Mouse (Mus musculus): ENCODE measurements at regions not wholly inside any gene's neighbourhood (a gene's known extent, or its start where the extent isn't known, plus 50 kb on each side); places are given as distances from the start of the nearest gene placed in this dataset.
"Not testable (repeated sequence)": the region's sequence is repeated elsewhere in the genome, so short reads cannot be mapped to it uniquely, and the experiment has no call there.

GRCm38 (mm10) chr5:97737339-97737738 is 280.5 kb upstream of the Gk2 start:
- Histone ChIP-seq H3K4me3 (replicated peaks) (no peak overlapping the region), H3K4me2 (no peak overlapping the region), H3K36me3 (no peaks in the 10 kb centered on the region), H3K9ac (no peak overlapping the region), H3K4me1 (no peaks in the 10 kb centered on the region), H3K27me3 (replicated peaks) (no peaks in the 10 kb centered on the region), H3K9me3 (no peaks in the 10 kb centered on the region), H3K27ac (no peak overlapping the region)
- ATAC-seq (ENCODE audit: insufficient read depth, low FRiP score, low read depth) = no peak
- WGBS = 76% methylated on average over 2 of the region's 2 CpGs

GRCm38 (mm10) chr5:97730920-97731319 is 274.1 kb upstream of the Gk2 start:
- no peak for ATAC-seq (ENCODE audit: insufficient read depth, low FRiP score, low read depth)
- no peaks in the 10 kb centered on the region for H3K36me3 ChIP-seq
- H3K4me2 ChIP-seq = no peak overlapping the region
- H3K4me3 ChIP-seq (replicated peaks) = no peak overlapping the region
- no peaks in the 10 kb centered on the region for H3K4me1 ChIP-seq
- no peaks in the 10 kb centered on the region for H3K9me3 ChIP-seq
- no peaks in the 10 kb centered on the region for H3K27me3 ChIP-seq (replicated peaks)
- H3K9ac ChIP-seq = no peak overlapping the region
- no peak overlapping the region for H3K27ac ChIP-seq
- 46% methylated on average over 4 of the region's 4 CpGs for WGBS

- H3K36me3 ChIP-seq; H3K4me2 ChIP-seq; H3K27ac ChIP-seq; H3K9me3 ChIP-seq; H3K4me1 ChIP-seq; H3K4me3 ChIP-seq (replicated peaks); H3K27me3 ChIP-seq (replicated peaks); ATAC-seq (ENCODE audit: insufficient read depth, low FRiP score, low read depth); H3K9ac ChIP-seq: not testable (repeated sequence)
- WGBS = 46% methylated on average over 4 of the region's 4 CpGs
Observed at GRCm38 (mm10) chr5:97719364-97719763, 262.5 kb upstream of the Gk2 start.

- Histone ChIP-seq H3K36me3 (no peaks in the 10 kb centered on the region), H3K27ac (no peak overlapping the region), H3K4me3 (replicated peaks) (no peak overlapping the region), H3K4me2 (no peak overlapping the region), H3K9me3 (no peaks in the 10 kb centered on the region), H3K4me1 (no peaks in the 10 kb centered on the region), H3K27me3 (replicated peaks) (no peaks in the 10 kb centered on the region), H3K9ac (no peak overlapping the region)
- 72% methylated on average over 3 of the region's 3 CpGs for WGBS
- no peak for ATAC-seq (ENCODE audit: insufficient read depth, low FRiP score, low read depth)
Observed at GRCm38 (mm10) chr5:97705270-97705669, 248.4 kb upstream of the Gk2 start.

- 73% methylated on average over 3 of the region's 3 CpGs for WGBS
- no peak for ATAC-seq (ENCODE audit: insufficient read depth, low FRiP score, low read depth)
- H3K4me3 ChIP-seq (replicated peaks) = no peak overlapping the region
- H3K36me3 ChIP-seq = no peaks in the 10 kb centered on the region
- no peaks in the 10 kb centered on the region for H3K9me3 ChIP-seq
- H3K4me1 ChIP-seq = no peaks in the 10 kb centered on the region
- no peak overlapping the region for H3K4me2 ChIP-seq
- no peak overlapping the region for H3K27ac ChIP-seq
- H3K9ac ChIP-seq = no peak overlapping the region
- H3K27me3 ChIP-seq (replicated peaks) = no peaks in the 10 kb centered on the region
Observed at GRCm38 (mm10) chr5:97700507-97700906, 243.7 kb upstream of the Gk2 start.

GRCm38 (mm10) chr5:97697581-97698134 is 240.8 kb upstream of the Gk2 start:
- no peak overlapping the region for H3K9ac ChIP-seq
- ATAC-seq (ENCODE audit: insufficient read depth, low FRiP score, low read depth) = no peak
- no peak overlapping the region for H3K4me2 ChIP-seq
- no peaks in the 10 kb centered on the region for H3K9me3 ChIP-seq
- H3K36me3 ChIP-seq = no peaks in the 10 kb centered on the region
- WGBS = 68% methylated on average over 8 of the region's 8 CpGs
- H3K27me3 ChIP-seq (replicated peaks) = no peaks in the 10 kb centered on the region
- H3K4me1 ChIP-seq = no peaks in the 10 kb centered on the region
- H3K27ac ChIP-seq = no peak overlapping the region
- no peak overlapping the region for H3K4me3 ChIP-seq (replicated peaks)

GRCm38 (mm10) chr5:97693333-97693940 is 236.6 kb upstream of the Gk2 start:
- Histone ChIP-seq H3K4me1 (no peaks in the 10 kb centered on the region), H3K9me3 (no peaks in the 10 kb centered on the region), H3K36me3 (no peaks in the 10 kb centered on the region), H3K9ac (no peak overlapping the region), H3K4me3 (replicated peaks) (no peak overlapping the region), H3K27me3 (replicated peaks) (no peaks in the 10 kb centered on the region), H3K27ac (no peak overlapping the region), H3K4me2 (no peak overlapping the region)
- no peak for ATAC-seq (ENCODE audit: insufficient read depth, low FRiP score, low read depth)
- WGBS = 77% methylated on average over 10 of the region's 10 CpGs

- Histone ChIP-seq H3K4me1 (no peaks in the 10 kb centered on the region), H3K9ac (no peak overlapping the region), H3K4me2 (no peak overlapping the region), H3K4me3 (replicated peaks) (no peak overlapping the region), H3K27me3 (replicated peaks) (no peaks in the 10 kb centered on the region), H3K9me3 (no peaks in the 10 kb centered on the region), H3K27ac (no peak overlapping the region), H3K36me3 (no peaks in the 10 kb centered on the region)
- no peak for ATAC-seq (ENCODE audit: insufficient read depth, low FRiP score, low read depth)
Observed at GRCm38 (mm10) chr5:97685443-97685842, 228.6 kb upstream of the Gk2 start.

- Histone ChIP-seq H3K27ac (no peak overlapping the region), H3K4me1 (no peaks in the 10 kb centered on the region), H3K4me2 (no peak overlapping the region), H3K9me3 (no peaks in the 10 kb centered on the region), H3K9ac (no peak overlapping the region), H3K4me3 (replicated peaks) (no peak overlapping the region), H3K36me3 (no peaks in the 10 kb centered on the region), H3K27me3 (replicated peaks) (no peaks in the 10 kb centered on the region)
- 34% methylated on average over 4 of the region's 4 CpGs for WGBS
- ATAC-seq (ENCODE audit: insufficient read depth, low FRiP score, low read depth) = no peak
Observed at GRCm38 (mm10) chr5:97684592-97685258, 227.9 kb upstream of the Gk2 start.

GRCm38 (mm10) chr5:97669726-97670125 is 212.9 kb upstream of the Gk2 start:
- Histone ChIP-seq H3K9me3 (no peaks in the 10 kb centered on the region), H3K4me3 (replicated peaks) (no peak overlapping the region), H3K9ac (no peak overlapping the region), H3K27ac (no peak overlapping the region), H3K27me3 (replicated peaks) (no peaks in the 10 kb centered on the region), H3K36me3 (no peaks in the 10 kb centered on the region), H3K4me2 (no peak overlapping the region), H3K4me1 (no peaks in the 10 kb centered on the region)
- no peak for ATAC-seq (ENCODE audit: insufficient read depth, low FRiP score, low read depth)
- 67% methylated on average over 3 of the region's 3 CpGs for WGBS

GRCm38 (mm10) chr5:97656167-97656924 is 199.5 kb upstream of the Gk2 start:
- H3K36me3 ChIP-seq = no peaks in the 10 kb centered on the region
- WGBS = 78% methylated on average over 12 of the region's 12 CpGs
- no peaks in the 10 kb centered on the region for H3K4me1 ChIP-seq
- H3K4me2 ChIP-seq = no peak overlapping the region
- H3K9me3 ChIP-seq = no peaks in the 10 kb centered on the region
- H3K27me3 ChIP-seq (replicated peaks) = no peaks in the 10 kb centered on the region
- no peak overlapping the region for H3K9ac ChIP-seq
- no peak overlapping the region for H3K27ac ChIP-seq
- no peak overlapping the region for H3K4me3 ChIP-seq (replicated peaks)
- ATAC-seq (ENCODE audit: insufficient read depth, low FRiP score, low read depth) = no peak

- no peaks in the 10 kb centered on the region for H3K27me3 ChIP-seq (replicated peaks)
- 86% methylated on average over 6 of the region's 6 CpGs for WGBS
- ATAC-seq (ENCODE audit: insufficient read depth, low FRiP score, low read depth) = no peak
Observed at GRCm38 (mm10) chr5:97655266-97655665, 198.4 kb upstream of the Gk2 start.

More at GRCm38 (mm10) chr5:97655266-97655665, 198.4 kb upstream of the Gk2 start:
- H3K4me2 ChIP-seq = no peak overlapping the region
- H3K36me3 ChIP-seq = no peaks in the 10 kb centered on the region
- no peaks in the 10 kb centered on the region for H3K4me1 ChIP-seq
- H3K4me3 ChIP-seq (replicated peaks) = no peak overlapping the region
- no peak overlapping the region for H3K27ac ChIP-seq
- no peaks in the 10 kb centered on the region for H3K9me3 ChIP-seq
- no peak overlapping the region for H3K9ac ChIP-seq

Data from stomach, embryonic 15.5 days (tissue).